Mouse (Mus musculus): ENCODE measurements around the gene Nmt2.

The Nmt2 gene

GRCm38 (mm10) chr2:3283602-3284472 lies at the start of gene Nmt2:
TSS of gene Nmt2 (plus strand) at chr2:3284212.
- DNase-seq (ENCODE audit: low read depth, low spot score), result peak; percentile 100

- DNase-seq (ENCODE audit: low read depth, low spot score), result no peak
These were observed 44.8 kb upstream of the Nmt2 start for GRCm38 (mm10) chr2:3239255-3239654.

- no peak for DNase-seq (ENCODE audit: low read depth, low spot score)
These were observed 39.8 kb upstream of the Nmt2 start for GRCm38 (mm10) chr2:3244251-3244650.

GRCm38 (mm10) chr2:3251309-3251708 lies 32.7 kb upstream of the Nmt2 start:
- DNase-seq (ENCODE audit: low read depth, low spot score), result no peak

GRCm38 (mm10) chr2:3266466-3266865 lies 17.5 kb upstream of the Nmt2 start:
- DNase-seq (ENCODE audit: low read depth, low spot score), result no peak

- DNase-seq (ENCODE audit: low read depth, low spot score), result no peak
These were observed 16.1 kb upstream of the Nmt2 start for GRCm38 (mm10) chr2:3267879-3268278.

GRCm38 (mm10) chr2:3273349-3273748 lies 10.7 kb upstream of the Nmt2 start:
- DNase-seq (ENCODE audit: low read depth, low spot score), result no peak

GRCm38 (mm10) chr2:3276106-3276505 lies 7.9 kb upstream of the Nmt2 start:
- no peak for DNase-seq (ENCODE audit: low read depth, low spot score)

GRCm38 (mm10) chr2:3277502-3277901 lies 6.5 kb upstream of the Nmt2 start:
- no peak for DNase-seq (ENCODE audit: low read depth, low spot score)

GRCm38 (mm10) chr2:3281311-3281710 lies 2.7 kb upstream of the Nmt2 start:
- DNase-seq (ENCODE audit: low read depth, low spot score), result no peak

GRCm38 (mm10) chr2:3282866-3283601 lies 978 bp upstream of the Nmt2 start:
- peak; percentile 73 for DNase-seq (ENCODE audit: low read depth, low spot score)

- DNase-seq (ENCODE audit: low read depth, low spot score), result peak; percentile 77
These were observed 615 bp downstream of the Nmt2 start for GRCm38 (mm10) chr2:3284473-3285180.

- no peak for DNase-seq (ENCODE audit: low read depth, low spot score)
These were observed 1.1 kb downstream of the Nmt2 start for GRCm38 (mm10) chr2:3285181-3285530.

GRCm38 (mm10) chr2:3285709-3286108 lies 1.7 kb downstream of the Nmt2 start:
- no peak for DNase-seq (ENCODE audit: low read depth, low spot score)

- no peak for DNase-seq (ENCODE audit: low read depth, low spot score)
These were observed 2.2 kb downstream of the Nmt2 start for GRCm38 (mm10) chr2:3286243-3286642.

- DNase-seq (ENCODE audit: low read depth, low spot score), result no peak
These were observed 5.6 kb downstream of the Nmt2 start for GRCm38 (mm10) chr2:3289581-3289980.

GRCm38 (mm10) chr2:3292170-3292569 lies 8.2 kb downstream of the Nmt2 start:
- no peak for DNase-seq (ENCODE audit: low read depth, low spot score)

GRCm38 (mm10) chr2:3295826-3296225 lies 11.8 kb downstream of the Nmt2 start:
- DNase-seq (ENCODE audit: low read depth, low spot score), result no peak

- no peak for DNase-seq (ENCODE audit: low read depth, low spot score)
These were observed 21.5 kb downstream of the Nmt2 start for GRCm38 (mm10) chr2:3305426-3306025.

GRCm38 (mm10) chr2:3323132-3323531 lies 39.1 kb downstream of the Nmt2 start:
- DNase-seq (ENCODE audit: low read depth, low spot score), result no peak

- DNase-seq (ENCODE audit: low read depth, low spot score), result no peak
These were observed 40.5 kb downstream of the Nmt2 start for GRCm38 (mm10) chr2:3324381-3325130.
